Mouse (Mus musculus): ENCODE data around the gene Cpm. TPM values are rescaled to one million over a fixed set of nuclear protein-coding genes. Genes with fewer than 3 reads are reported as not detected.
"Not testable (repeated sequence)": the region's sequence is repeated elsewhere in the genome, so short reads cannot be mapped to it uniquely, and the experiment has no call there.

The Cpm gene
- polyA plus RNA-seq, 2 experiments from 2014 or later: 26.0 to 26.2 TPM

GRCm38 (mm10) chr10:117607051-117607803 is 22.1 kb upstream of the Cpm start:
- no peak for ATAC-seq

GRCm38 (mm10) chr10:117607804-117608279 is 21.5 kb upstream of the Cpm start:
- ATAC-seq: no peak

- ATAC-seq: no peak
Observed at GRCm38 (mm10) chr10:117608487-117608886, 20.8 kb upstream of the Cpm start.

GRCm38 (mm10) chr10:117608988-117609809 is 20.1 kb upstream of the Cpm start:
- ATAC-seq: no peak

- no peak for ATAC-seq
Observed at GRCm38 (mm10) chr10:117609810-117610090, 19.6 kb upstream of the Cpm start.

- no peak for ATAC-seq
Observed at GRCm38 (mm10) chr10:117610160-117610764, 19.0 kb upstream of the Cpm start.

- no peak for ATAC-seq
Observed at GRCm38 (mm10) chr10:117610794-117611384, 18.4 kb upstream of the Cpm start.

- ATAC-seq: no peak
Observed at GRCm38 (mm10) chr10:117611503-117611902, 17.8 kb upstream of the Cpm start.

- ATAC-seq: no peak
Observed at GRCm38 (mm10) chr10:117611976-117612375, 17.3 kb upstream of the Cpm start.

- ATAC-seq: no peak
Observed at GRCm38 (mm10) chr10:117612621-117613584, 16.4 kb upstream of the Cpm start.

GRCm38 (mm10) chr10:117613960-117614359 is 15.3 kb upstream of the Cpm start:
- ATAC-seq: no peak

- ATAC-seq: no peak
Observed at GRCm38 (mm10) chr10:117614387-117614786, 14.9 kb upstream of the Cpm start.

- no peak for ATAC-seq
Observed at GRCm38 (mm10) chr10:117615239-117615638, 14.1 kb upstream of the Cpm start.

GRCm38 (mm10) chr10:117615746-117616145 is 13.6 kb upstream of the Cpm start:
- ATAC-seq: no peak

- ATAC-seq: no peak
Observed at GRCm38 (mm10) chr10:117616191-117616680, 13.1 kb upstream of the Cpm start.

- not testable (repeated sequence) for ATAC-seq
Observed at GRCm38 (mm10) chr10:117616765-117617164, 12.5 kb upstream of the Cpm start.

GRCm38 (mm10) chr10:117617568-117618345 is 11.5 kb upstream of the Cpm start:
- ATAC-seq: no peak

- no peak for ATAC-seq
Observed at GRCm38 (mm10) chr10:117619041-117619861, 10.0 kb upstream of the Cpm start.

- no peak for ATAC-seq
Observed at GRCm38 (mm10) chr10:117619862-117620179, 9.5 kb upstream of the Cpm start.

- ATAC-seq: no peak
Observed at GRCm38 (mm10) chr10:117620530-117620929, 8.8 kb upstream of the Cpm start.
